In genomic region chr8:19702972-19703709, GRCm38 (mm10) we compare ENCODE assay signal across 8 mouse cellular contexts. TPM values are rescaled to one million over a fixed set of nuclear protein-coding genes. Genes with fewer than 3 reads are reported as not detected.
A peak's percentile ranks its signal among the peaks of the same experiment; 100 is the strongest.
DNase-seq lines count a peak whose midpoint lies in the region; ATAC-seq and TF ChIP-seq lines count a peak whose summit lies in the region.
"Not testable (repeated sequence)": the region's sequence is repeated elsewhere in the genome, so short reads cannot be mapped to it uniquely, and the experiment has no call there.

No protein-coding gene starts in this region.

- TF ChIP-seq POLR2A in cerebellum, adult 2 months (IDR thresholded peaks at IDR 0.05; ENCODE audit: borderline replicate concordance, insufficient read depth, low read length): not testable (repeated sequence)

- H3K9ac ChIP-seq in ES-E14 (ENCODE audit: insufficient read depth, low read depth, low read length, poor library complexity, severe bottlenecking); forebrain, postnatal 0 days; liver, embryonic 15.5 days; neural tube, embryonic 13.5 days: not testable (repeated sequence)

- not testable (repeated sequence) for H3K9me3 ChIP-seq in ES-E14 (ENCODE audit: control insufficient read depth, insufficient read depth, low read depth, low read length); forebrain, postnatal 0 days (ENCODE audit: low read length); liver, embryonic 15.5 days (replicated peaks); neural tube, embryonic 13.5 days

- H3K27ac ChIP-seq in ES-E14 (ENCODE audit: insufficient read depth, low read depth, low read length, poor library complexity, severe bottlenecking); cerebellum, adult 2 months (ENCODE audit: insufficient read depth, low read length); forebrain, postnatal 0 days (ENCODE audit: low read depth, low read length); liver, embryonic 15.5 days (replicated peaks); neural tube, embryonic 13.5 days (replicated peaks): not testable (repeated sequence)

- peak; percentile 89 for ATAC-seq in forebrain, postnatal 0 days
- peak; percentile 47 for ATAC-seq in liver, embryonic 15.5 days (ENCODE audit: insufficient read depth)
- peak; percentile 85 for ATAC-seq in neural tube, embryonic 13.5 days (ENCODE audit: low read depth)

- H3K27me3 ChIP-seq in cerebellum, adult 2 months (ENCODE audit: control insufficient read depth, insufficient read depth, low read length); forebrain, postnatal 0 days (ENCODE audit: insufficient read depth, low read length); liver, embryonic 15.5 days; neural tube, embryonic 13.5 days: not testable (repeated sequence)

- intact Hi-C loops in heart, postnatal 25 days (cut with DNase I): not testable (repeated sequence)

- peak; percentile 100 for DNase-seq in ES-E14 (ENCODE audit: low read depth, low spot score)
- DNase-seq in cerebellum, adult 2 months: peak; percentile 65 to 78
- DNase-seq in forebrain, postnatal 0 days: peak; percentile 95
- peak; percentile 63 for DNase-seq in heart, postnatal 25 days (ENCODE audit: low spot score)
- DNase-seq in large intestine, adult 2 months (ENCODE audit: low read depth, low spot score): peak; percentile 89
- peak; percentile 31 to 48 for DNase-seq in thymus, adult 18-20 months

- 42% methylated on average over 13 of the region's 13 CpGs for WGBS in cerebellum, adult 2 months
- WGBS in forebrain, postnatal 0 days: 44% methylated on average over 13 of the region's 13 CpGs
- 36% methylated on average over 13 of the region's 13 CpGs for WGBS in large intestine, adult 2 months
- WGBS in liver, embryonic 15.5 days (ENCODE audit: insufficient replicate concordance): 30% methylated on average over 13 of the region's 13 CpGs
- 49% methylated on average over 13 of the region's 13 CpGs for WGBS in neural tube, embryonic 13.5 days

- not testable (repeated sequence) for H3K4me3 ChIP-seq in ES-E14 (ENCODE audit: insufficient read depth in 1 of 2, low read depth in 1 of 2, low read length in 2 of 2, poor library complexity in 1 of 2, severe bottlenecking in 1 of 2); cerebellum, adult 2 months (replicated peaks; ENCODE audit: insufficient read depth, low read depth, low read length); forebrain, postnatal 0 days (ENCODE audit: low read depth, low read length); liver, embryonic 15.5 days (replicated peaks); neural tube, embryonic 13.5 days

- peak; percentile 14; the same call in 1 of the 2 replicates for TF ChIP-seq CTCF in cerebellum, adult 2 months (IDR thresholded peaks at IDR 0.05; ENCODE audit: borderline replicate concordance, insufficient read depth, low read depth, low read length)
- peak; percentile 61 for TF ChIP-seq CTCF in forebrain, postnatal 0 days (IDR thresholded peaks at IDR 0.05; ENCODE audit: low read depth)

- H3K4me1 ChIP-seq in ES-E14 (ENCODE audit: control insufficient read depth in 2 of 2, insufficient read depth in 2 of 2, low read length in 2 of 2, poor library complexity in 1 of 2); cerebellum, adult 2 months (ENCODE audit: control insufficient read depth, insufficient read depth, low read length); forebrain, postnatal 0 days (ENCODE audit: insufficient read depth); liver, embryonic 15.5 days (replicated peaks); neural tube, embryonic 13.5 days (replicated peaks): not testable (repeated sequence)

- H3K36me3 ChIP-seq in ES-E14 (ENCODE audit: control insufficient read depth, insufficient read depth, low read length, poor library complexity, severe bottlenecking); forebrain, postnatal 0 days (ENCODE audit: insufficient read depth); liver, embryonic 15.5 days (replicated peaks); neural tube, embryonic 13.5 days: not testable (repeated sequence)

- not testable (repeated sequence) for H3K4me2 ChIP-seq in forebrain, postnatal 0 days (ENCODE audit: low read depth); liver, embryonic 15.5 days; neural tube, embryonic 13.5 days

- in situ Hi-C loops in ES-E14 (cut with MboI; ENCODE audit: low sequenced_read_pairs in 2 of 2, unreplicated experiment in 2 of 2): not testable (repeated sequence)

TF ChIP-seq in ES-E14, 5 proteins besides CTCF, POLR2A, EP300 and RAD21:
- TF ChIP-seq CHD2 (IDR thresholded peaks at IDR 0.05; ENCODE audit: low read depth, low read length): 0 out of 2 replicates have a peak, but pooled peaks have one; percentile 60

RNA-seq across cellular contexts. Expression of gene 4930467E23Rik, which starts 26.2 kb away (rescaled TPM):
- total RNA-seq in ES-E14 (2012; rRNA removed): not detected in 2 replicates
- 0.11 TPM in 1 of 2 replicates, not detected in the other for polyA plus RNA-seq in cerebellum, adult 2 months (2012; rRNA removed)
- 0.08 TPM in 1 of 2 replicates, not detected in the other for total RNA-seq in forebrain, postnatal 0 days (2014; rRNA removed)
- polyA plus RNA-seq in forebrain, postnatal 0 days (2015; fragmentation: Nextera tagmentation; extraction: Ambion mirVana): not detected in 2 replicates
- total RNA-seq in heart, postnatal 25 days (2021): under 1 TPM; 0.13 to 0.25 TPM
- polyA plus RNA-seq in large intestine, adult 2 months (2012; rRNA removed): not detected in 2 replicates
- polyA plus RNA-seq in liver, embryonic 15.5 days (2015; fragmentation: Nextera tagmentation; extraction: Ambion mirVana): not detected in 2 replicates
- polyA plus RNA-seq in neural tube, embryonic 13.5 days (2015; fragmentation: Nextera tagmentation; extraction: Ambion mirVana): not detected in 2 replicates

Comparison
In these comparisons a context has a peak if more than half of its experiments do, and no peak if none do; other contexts are left out.
1. DNase-seq: peak in every context shown above with its lines; median percentile 100 in ES-E14; 95 in forebrain, postnatal 0 days; 89 in large intestine, adult 2 months; 72 in cerebellum, adult 2 months; 63 in heart, postnatal 25 days; 40 in thymus, adult 18-20 months.